Mouse (Mus musculus): ENCODE data around the gene Leap2.
"Not testable (repeated sequence)": the region's sequence is repeated elsewhere in the genome, so short reads cannot be mapped to it uniquely, and the experiment has no call there.

Gene Leap2

DNA sequence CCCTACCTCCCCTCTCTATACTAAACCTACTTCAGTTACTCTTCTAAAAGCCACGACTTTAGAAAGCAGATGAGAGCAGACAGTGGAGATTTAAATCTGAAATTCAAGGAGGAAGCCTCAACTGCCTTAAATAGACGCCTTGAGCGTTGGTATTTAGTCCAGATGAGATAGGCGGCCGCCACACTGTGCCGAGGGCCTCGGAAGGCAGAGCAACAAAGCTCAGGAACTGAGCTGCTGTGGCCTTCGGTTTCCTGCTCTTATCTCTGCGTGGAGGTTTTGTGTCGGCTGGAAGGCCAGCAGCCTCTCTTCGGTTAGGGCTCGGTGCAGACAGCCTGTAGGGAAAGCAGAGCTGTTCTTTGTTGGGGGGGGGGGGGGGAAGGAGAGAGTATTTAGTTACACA lies 19.0 kb upstream of the Leap2 start:
- no peak for DNase-seq (ENCODE audit: low read depth, low spot score)

GRCm38 (mm10) chr11:53436338-53436737 lies 13.4 kb upstream of the Leap2 start:
- DNase-seq (ENCODE audit: low read depth, low spot score), result no peak

DNA sequence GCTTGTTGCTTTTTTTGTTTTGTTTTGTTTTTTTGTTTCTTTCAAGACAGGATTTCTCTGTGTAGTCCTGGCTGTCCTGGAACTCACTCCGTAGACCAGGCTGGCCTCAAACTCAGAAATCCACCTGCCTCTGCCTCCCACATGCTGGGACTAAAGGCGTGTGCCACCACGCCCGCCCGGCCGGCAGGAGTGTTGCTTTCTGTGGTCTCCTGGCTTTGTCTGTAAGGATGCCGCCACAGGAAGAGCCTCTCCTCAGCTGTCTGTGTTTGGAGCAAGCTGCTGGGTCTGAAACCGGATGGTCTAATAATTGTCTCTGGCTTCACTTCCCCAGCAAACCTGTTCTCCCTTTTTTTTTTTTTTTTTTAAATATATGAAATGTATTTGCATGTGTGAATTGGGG lies 12.5 kb upstream of the Leap2 start:
- DNase-seq (ENCODE audit: low read depth, low spot score), result no peak

DNA sequence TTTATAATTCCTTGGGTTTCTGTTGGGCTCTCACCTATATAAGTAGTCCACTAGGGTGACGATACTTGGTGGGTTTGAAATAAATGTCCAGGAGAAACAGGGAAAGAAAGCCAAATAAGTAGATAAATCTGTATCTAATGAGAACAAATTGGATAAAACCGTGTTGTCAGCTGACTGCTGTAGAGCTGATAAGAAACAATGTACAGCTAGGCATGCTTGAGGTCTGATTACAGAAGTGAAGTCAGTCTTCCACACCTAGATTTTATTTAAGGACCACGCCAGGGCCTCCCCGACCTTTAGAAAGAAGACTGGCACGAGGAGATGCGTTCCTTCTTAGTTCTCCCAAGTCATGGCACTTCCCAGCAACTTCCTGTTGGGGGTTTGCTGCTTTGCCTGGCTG lies 10.1 kb upstream of the Leap2 start:
- no peak for DNase-seq (ENCODE audit: low read depth, low spot score)

- DNase-seq (ENCODE audit: low read depth, low spot score), result no peak
These were observed 8.5 kb upstream of the Leap2 start for GRCm38 (mm10) chr11:53431347-53432056.

DNA sequence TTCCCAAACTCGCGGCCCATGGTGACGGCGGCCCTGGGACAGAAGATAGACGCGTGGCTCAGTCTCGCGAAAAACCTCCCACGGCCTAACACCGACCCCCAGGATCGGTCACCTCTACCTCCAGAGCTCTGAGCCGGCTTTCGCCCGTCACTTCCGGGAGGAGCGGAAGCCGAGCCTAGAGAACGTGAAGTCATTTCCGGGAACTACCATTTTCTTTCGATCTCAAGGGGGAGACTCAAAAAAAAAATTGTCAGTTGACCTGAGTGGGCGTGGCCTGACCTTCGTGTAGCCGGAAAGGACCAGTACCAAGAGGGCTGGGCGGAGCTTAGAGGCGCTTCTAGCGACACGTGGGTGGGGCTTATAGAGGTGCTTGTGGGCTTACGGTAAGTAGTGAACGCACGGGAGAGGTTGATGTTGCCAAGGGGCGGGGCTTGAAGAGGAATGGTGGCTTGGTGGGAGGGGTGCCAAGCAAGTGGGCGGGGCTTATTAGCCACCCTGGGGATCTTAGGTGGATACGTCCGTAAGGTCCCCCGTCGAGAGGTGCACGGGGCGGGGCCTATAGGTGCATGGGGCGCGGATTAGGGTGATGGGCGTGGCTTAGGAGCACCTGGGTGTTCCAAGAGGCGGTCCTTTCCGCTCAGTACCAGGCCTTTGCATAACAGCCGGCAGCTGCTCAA lies 7.8 kb upstream of the Leap2 start, which contains the start of the genes Uqcrq and Gdf9:
Gene Uqcrq (minus strand): TSS at position 162 of the 677 bp plus-strand sequence.
Gene Gdf9 (plus strand): TSS at position 354 of the 677 bp plus-strand sequence.
- DNase-seq (ENCODE audit: low read depth, low spot score), result peak; percentile 100

DNA sequence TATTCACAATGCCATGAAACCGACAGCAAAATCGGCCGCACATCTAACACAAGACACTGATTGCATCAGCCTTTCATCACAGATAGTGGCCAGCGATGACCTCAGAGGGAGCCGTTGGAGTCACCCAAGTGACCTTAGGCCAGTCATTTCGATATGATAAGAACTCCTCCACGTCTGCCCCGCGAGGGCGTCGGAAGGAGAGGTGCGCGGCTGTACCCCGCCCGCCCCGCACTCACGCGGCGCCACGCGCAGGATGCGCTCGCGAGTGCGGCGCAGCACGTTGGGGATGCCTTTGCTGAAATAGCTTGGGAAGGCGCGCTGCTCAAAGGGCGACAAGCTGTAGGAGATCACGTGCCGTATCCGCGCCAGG lies 7.3 kb upstream of the Leap2 start:
- no peak for DNase-seq (ENCODE audit: low read depth, low spot score)

GRCm38 (mm10) chr11:53429182-53429581 lies 6.2 kb upstream of the Leap2 start:
- no peak for DNase-seq (ENCODE audit: low read depth, low spot score)

- no peak for DNase-seq (ENCODE audit: low read depth, low spot score)
These were observed 5.7 kb upstream of the Leap2 start for GRCm38 (mm10) chr11:53428716-53429057.

GRCm38 (mm10) chr11:53427993-53428715 lies 5.2 kb upstream of the Leap2 start:
- DNase-seq (ENCODE audit: low read depth, low spot score), result no peak

GRCm38 (mm10) chr11:53426914-53427313 lies 3.9 kb upstream of the Leap2 start:
- not testable (repeated sequence) for DNase-seq (ENCODE audit: low read depth, low spot score)

GRCm38 (mm10) chr11:53425711-53426255 lies 2.8 kb upstream of the Leap2 start:
- no peak for DNase-seq (ENCODE audit: low read depth, low spot score)

GRCm38 (mm10) chr11:53425251-53425650 lies 2.3 kb upstream of the Leap2 start:
- no peak for DNase-seq (ENCODE audit: low read depth, low spot score)

DNA sequence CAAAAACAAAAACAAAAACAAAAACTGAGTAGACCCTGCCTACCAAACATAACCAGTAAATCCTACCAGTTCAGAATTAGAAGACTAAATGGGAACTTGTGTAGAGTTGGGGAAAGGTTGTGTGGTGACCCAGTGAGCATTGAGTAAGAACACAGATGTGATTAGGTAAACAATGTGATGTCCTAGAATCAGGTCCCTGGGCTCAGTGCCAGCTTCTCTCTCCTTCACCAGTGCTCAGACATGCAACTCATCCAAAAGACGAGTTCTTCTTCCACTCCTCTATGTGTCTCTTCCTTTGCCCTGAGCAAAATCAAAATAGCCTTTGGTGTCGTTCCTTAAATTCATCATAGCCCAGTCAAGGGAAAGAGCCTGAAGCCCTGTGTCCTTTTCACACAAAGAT lies 1.9 kb upstream of the Leap2 start:
- no peak for DNase-seq (ENCODE audit: low read depth, low spot score)

DNA sequence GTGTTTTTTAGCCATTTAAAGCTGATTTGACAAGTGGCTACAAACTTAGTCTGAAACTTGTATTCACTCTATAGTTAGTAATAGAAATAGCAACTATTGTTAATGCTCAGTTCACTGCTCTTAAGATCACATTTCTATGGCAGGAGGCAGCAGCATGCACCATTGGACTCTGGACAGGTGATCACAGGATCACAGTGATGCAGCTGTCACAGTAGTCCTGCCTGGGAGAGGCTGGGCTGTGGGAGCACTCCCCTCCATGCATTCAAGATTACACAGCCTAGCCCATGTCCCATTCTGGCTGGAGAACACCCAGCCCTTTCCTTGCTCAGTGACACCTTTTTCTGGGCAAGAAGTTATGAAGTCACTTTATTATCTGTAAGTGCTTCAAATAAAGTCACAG lies 4.9 kb downstream of the Leap2 start:
- DNase-seq (ENCODE audit: low read depth, low spot score), result no peak

GRCm38 (mm10) chr11:53413871-53414270 lies 9.1 kb downstream of the Leap2 start:
- no peak for DNase-seq (ENCODE audit: low read depth, low spot score)

DNA sequence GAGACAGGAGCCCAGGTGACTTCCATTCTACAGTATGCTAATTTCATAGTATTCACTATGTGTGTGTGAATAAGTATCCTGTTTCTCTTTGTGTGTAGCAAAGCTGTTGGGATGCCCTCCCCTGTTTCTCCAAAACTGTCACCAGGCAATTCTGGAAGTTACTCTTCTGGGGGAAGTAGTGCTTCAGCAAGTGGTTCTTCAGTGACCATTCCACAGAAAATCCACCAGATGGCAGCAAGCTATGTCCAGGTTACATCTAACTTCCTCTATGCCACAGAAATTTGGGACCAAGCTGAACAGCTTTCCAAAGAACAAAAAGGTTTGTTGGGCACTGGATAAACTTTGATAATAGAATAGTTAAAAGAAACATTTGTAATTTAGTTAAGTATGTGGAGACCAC lies 11.2 kb downstream of the Leap2 start:
- no peak for DNase-seq (ENCODE audit: low read depth, low spot score)

DNA sequence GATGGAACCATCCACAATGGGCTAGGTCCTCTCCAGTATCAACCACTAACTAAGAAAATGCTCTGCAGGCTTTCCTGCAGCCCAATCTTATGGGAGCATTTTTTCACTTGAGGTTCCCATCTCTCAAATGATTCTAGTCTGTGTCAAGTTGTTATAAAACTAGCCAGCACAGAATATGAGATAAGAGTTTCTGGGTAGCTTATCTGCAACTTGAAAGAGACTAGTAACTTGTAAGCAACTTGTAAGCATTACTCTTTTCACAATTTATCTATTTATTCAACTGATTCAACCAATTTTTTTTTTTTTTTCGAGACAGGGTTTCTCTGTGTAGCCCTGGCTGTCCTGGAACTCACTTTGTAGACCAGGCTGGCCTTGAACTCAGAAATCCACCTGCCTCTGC lies 19.3 kb downstream of the Leap2 start:
- no peak for DNase-seq (ENCODE audit: low read depth, low spot score)

GRCm38 (mm10) chr11:53393856-53394255 lies 29.1 kb downstream of the Leap2 start:
- no peak for DNase-seq (ENCODE audit: low read depth, low spot score)

- DNase-seq (ENCODE audit: low read depth, low spot score), result no peak
These were observed 39.1 kb downstream of the Leap2 start for GRCm38 (mm10) chr11:53383758-53384428.

- no peak for DNase-seq (ENCODE audit: low read depth, low spot score)
These were observed 44.1 kb downstream of the Leap2 start for GRCm38 (mm10) chr11:53378918-53379317.
